Mouse (Mus musculus) urinary bladder, postnatal 4 days (tissue): Measurements from ENCODE around the gene Rrp1.

Source experiments
- DNase-seq, 2 experiments: peaks; one replicate each; pipeline ENCODE4 v3.0.0; 2021 to 2022; ENCODE audit warnings: low spot score in 2 of 2

Gene Rrp1

GRCm38 (mm10) chr10:78350796-78351556 lies 61.9 kb downstream of the Rrp1 start:
- no peak for DNase-seq
